Mouse (Mus musculus) cerebellum, postnatal 36 days (tissue): Measurements from ENCODE around the gene Chek2.
"Not testable (repeated sequence)": the region's sequence is repeated elsewhere in the genome, so short reads cannot be mapped to it uniquely, and the experiment has no call there.

ENCODE experiments used
- DNase-seq, 2 experiments: peaks; one replicate each; pipeline ENCODE4 v3.0.0; 2021 to 2022; ENCODE audit warnings: mixed read lengths in 2 of 2

The Chek2 gene

GRCm38 (mm10) chr5:110840465-110840864 is 686 bp downstream of the Chek2 start:
- peak; percentile 51 to 53 for DNase-seq

- DNase-seq: no peak
Observed at GRCm38 (mm10) chr5:110841046-110841862, 1.5 kb downstream of the Chek2 start.

GRCm38 (mm10) chr5:110852990-110853389 is 13.2 kb downstream of the Chek2 start:
- no peak for DNase-seq

- no peak for DNase-seq
Observed at GRCm38 (mm10) chr5:110857091-110857490, 17.3 kb downstream of the Chek2 start.

GRCm38 (mm10) chr5:110859013-110859650 is 19.4 kb downstream of the Chek2 start:
- DNase-seq: no peak

- DNase-seq: no peak
Observed at GRCm38 (mm10) chr5:110860445-110860844, 20.7 kb downstream of the Chek2 start.

GRCm38 (mm10) chr5:110868460-110868859 is 28.7 kb downstream of the Chek2 start:
- DNase-seq: no peak

- DNase-seq: no peak
Observed at GRCm38 (mm10) chr5:110869242-110869669, 29.5 kb downstream of the Chek2 start.

GRCm38 (mm10) chr5:110873160-110873559 is 33.4 kb downstream of the Chek2 start:
- DNase-seq: no peak

GRCm38 (mm10) chr5:110874711-110875110 is 34.9 kb downstream of the Chek2 start:
- DNase-seq: no peak

- no peak for DNase-seq
Observed at GRCm38 (mm10) chr5:110875286-110875685, 35.5 kb downstream of the Chek2 start.

GRCm38 (mm10) chr5:110877666-110878505 is 38.1 kb downstream of the Chek2 start:
- DNase-seq: no peak

- DNase-seq: not testable (repeated sequence)
Observed at GRCm38 (mm10) chr5:110878526-110878925, 38.7 kb downstream of the Chek2 start.

GRCm38 (mm10) chr5:110879042-110879441 is 39.3 kb downstream of the Chek2 start:
- no peak for DNase-seq

- DNase-seq: peak; percentile 82 to 87
Observed at GRCm38 (mm10) chr5:110879584-110880374, 40.0 kb downstream of the Chek2 start, which contains the start of gene Ttc28. Gene Ttc28 (plus strand): TSS chr5:110879803.

- DNase-seq: no peak
Observed at GRCm38 (mm10) chr5:110888596-110888995, 48.8 kb downstream of the Chek2 start.

- no peak for DNase-seq
Observed at GRCm38 (mm10) chr5:110889945-110890344, 50.2 kb downstream of the Chek2 start.

GRCm38 (mm10) chr5:110890561-110890960 is 50.8 kb downstream of the Chek2 start:
- DNase-seq: no peak

- DNase-seq: no peak
Observed at GRCm38 (mm10) chr5:110897114-110897788, 57.5 kb downstream of the Chek2 start.

GRCm38 (mm10) chr5:110898169-110898568 is 58.4 kb downstream of the Chek2 start:
- no peak for DNase-seq

- DNase-seq: no peak
Observed at GRCm38 (mm10) chr5:110898785-110899184, 59.0 kb downstream of the Chek2 start.

- DNase-seq: no peak
Observed at GRCm38 (mm10) chr5:110900331-110900730, 60.6 kb downstream of the Chek2 start.
